Mouse (Mus musculus) embryo, embryonic 11 days (tissue): ENCODE results near the gene Tsnax.

Experiments used
- DNase-seq: peaks from one replicate; pipeline ENCODE4 v3.0.0-alpha.2; 2015

Gene Tsnax

DNA sequence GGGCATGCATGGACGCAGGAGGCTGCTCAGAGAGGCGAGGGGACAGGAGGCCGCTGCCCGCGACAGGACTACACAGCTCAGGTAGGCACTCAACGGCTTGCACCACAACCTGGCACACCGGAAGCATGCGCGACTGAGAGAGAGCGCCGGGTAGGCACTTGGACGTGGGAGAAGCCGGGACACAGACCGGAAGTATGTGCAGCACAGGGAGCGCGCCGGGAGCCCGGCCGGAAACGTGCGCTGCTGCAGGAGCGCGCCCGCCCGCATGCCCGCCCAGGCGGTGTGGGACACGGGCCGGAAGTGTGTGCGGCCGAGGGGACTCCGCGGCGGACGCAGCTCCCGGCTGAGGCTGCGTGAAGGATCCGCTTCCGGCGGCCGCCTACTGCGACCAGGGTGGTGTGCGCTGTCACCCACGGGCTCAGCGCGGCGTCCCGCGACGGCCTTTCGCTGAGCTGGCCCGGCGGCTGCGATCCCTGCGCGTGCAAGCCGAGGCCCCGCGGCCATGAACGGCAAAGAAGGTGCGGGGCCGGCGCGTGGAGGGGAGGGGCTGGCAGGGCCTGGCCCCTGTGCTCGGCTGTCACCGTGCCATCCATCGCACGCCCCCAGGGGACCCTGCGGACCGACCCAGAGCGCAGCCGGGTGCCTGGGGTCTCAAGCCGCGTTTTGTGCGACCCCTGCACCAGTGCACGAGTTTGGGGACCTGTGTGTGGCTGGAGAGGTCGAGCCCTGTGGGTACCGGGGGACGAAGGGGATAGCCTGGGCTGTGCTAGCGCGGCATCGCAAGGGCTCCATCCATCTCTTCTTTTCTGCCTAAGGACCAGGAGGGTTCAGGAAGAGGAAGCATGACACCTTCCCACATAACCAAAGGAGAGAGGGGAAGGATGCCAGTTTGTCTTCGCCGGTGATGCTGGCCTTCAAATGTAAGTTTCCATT, at the start of gene Tsnax:
Tsnax (plus strand) TSS at position 303 of the 933 bp plus-strand sequence.
- peak; percentile 96 for DNase-seq

DNA sequence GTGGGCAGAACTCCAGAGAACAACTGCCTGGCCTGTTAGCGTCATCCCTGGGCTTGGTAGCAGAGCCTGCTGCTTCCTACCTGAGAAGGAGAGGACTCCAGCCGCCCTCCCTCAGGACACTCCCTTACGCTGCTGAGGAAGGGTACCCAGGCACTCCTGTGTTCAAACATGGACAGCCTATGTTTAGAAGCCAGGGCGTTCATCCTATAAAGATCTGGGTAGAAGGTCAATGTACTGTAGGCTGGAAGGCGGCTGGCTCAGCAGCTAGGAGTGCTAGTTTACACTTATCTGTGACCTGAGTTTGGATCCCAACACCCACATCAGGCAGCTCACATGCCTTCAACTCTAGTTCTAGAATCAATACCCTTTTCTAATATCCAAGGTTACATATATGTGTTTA, 49.6 kb upstream of the Tsnax start:
- no peak for DNase-seq

DNA sequence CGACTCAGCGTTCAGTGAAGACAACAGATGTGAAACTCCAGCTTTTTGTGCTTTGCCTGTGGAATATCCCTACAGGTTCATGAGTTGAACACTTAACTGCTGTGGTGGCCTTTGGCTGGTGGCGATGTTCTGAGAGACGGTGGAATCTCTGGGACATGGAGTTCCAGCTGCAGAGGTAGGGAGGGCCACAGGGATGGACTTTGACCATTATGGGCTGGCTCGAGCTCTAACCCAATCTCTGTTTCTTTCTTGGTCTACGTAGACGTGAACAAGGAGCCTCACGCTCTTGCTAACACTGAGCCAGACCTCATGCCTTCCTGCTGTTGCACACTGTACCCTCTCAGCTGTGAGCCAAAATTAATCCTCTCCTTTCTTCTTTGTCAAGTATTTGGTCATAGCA, 47.8 kb upstream of the Tsnax start:
- DNase-seq, result no peak

DNA sequence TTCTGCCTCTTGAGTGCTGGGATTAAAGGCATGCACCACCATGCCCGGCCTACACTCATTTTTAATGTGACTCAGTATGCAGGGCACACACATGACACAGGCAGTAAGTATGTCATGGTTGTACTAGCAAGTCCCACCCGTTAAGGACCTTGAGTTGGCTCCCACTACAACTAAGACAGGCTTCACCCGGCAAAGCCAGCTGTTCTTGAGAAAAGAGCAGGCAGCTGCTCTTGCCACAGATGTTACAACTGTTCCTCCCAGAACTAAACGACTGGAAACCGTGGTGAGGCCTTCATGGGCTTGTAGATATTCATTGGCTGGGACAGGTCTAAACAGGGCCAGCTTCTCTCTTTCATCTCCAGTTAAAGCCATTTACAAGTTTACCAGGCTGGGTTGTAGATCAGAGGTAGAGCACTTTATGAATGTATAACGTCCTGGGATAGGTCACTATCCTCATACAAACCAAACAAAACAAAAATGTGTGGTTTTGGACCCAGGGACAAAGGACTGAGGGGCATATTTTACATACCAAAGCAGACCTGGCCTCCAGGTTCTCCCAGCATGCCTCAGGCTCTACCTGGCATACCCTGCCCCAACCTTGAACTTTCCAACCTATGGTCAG, 42.4 kb upstream of the Tsnax start:
- no peak for DNase-seq

DNA sequence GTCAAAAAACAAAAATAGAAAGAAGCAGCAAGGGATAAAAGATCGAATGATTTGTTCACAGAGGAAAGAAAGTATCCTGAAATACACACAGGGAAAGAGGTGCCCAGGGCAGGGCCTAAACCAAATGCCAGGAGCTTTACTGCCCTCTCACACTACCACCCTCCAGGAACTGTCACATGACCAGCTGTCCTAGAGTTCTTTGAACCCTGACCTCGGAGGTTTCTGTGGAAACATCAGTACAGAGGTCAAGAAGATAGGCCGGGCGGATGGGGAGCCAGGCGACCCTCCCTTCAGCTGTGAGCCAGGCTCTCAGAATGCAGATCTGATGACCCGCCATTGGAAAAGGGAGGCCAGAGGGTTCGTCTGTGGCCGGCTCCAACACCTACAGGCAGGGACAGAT, 39.6 kb upstream of the Tsnax start:
- no peak for DNase-seq

DNA sequence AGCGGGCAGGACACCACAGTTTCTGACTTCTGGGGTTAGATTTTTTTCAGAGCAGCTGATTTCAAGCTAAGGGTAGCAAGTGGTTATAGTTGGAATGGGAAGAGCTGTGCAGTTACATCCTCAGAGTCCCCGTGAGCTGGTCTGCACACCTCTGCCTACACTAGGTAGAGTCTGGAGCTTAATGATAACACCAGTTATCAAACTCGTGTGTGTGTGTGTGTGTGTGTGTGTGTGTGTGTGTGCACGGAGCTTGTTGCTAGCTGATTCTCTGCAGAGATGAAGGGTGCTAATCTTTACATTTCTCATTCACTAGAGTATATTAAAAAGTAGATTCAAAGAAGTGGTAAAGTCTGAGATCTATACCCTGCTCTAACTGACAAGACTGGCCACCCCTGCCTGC, 38.5 kb upstream of the Tsnax start:
- no peak for DNase-seq

DNA sequence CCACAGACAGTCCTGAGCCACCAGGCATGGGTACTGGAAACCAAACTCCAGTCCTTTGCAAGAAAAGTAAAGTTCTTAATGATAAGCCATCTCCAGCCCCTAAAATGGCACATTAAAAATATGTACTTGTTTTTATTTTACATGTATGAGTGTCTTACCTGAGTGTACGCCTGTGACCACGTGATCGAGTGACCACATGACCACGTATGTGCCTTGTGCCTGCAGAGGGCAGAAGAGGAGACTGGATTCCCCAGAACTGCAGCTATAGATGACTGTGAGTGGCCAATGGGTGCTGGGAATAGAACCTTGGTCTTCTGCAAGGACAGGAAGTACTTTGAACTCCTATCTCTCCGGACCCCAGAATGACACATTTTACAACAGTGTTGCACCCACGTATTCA, 36.6 kb upstream of the Tsnax start:
- no peak for DNase-seq

DNA sequence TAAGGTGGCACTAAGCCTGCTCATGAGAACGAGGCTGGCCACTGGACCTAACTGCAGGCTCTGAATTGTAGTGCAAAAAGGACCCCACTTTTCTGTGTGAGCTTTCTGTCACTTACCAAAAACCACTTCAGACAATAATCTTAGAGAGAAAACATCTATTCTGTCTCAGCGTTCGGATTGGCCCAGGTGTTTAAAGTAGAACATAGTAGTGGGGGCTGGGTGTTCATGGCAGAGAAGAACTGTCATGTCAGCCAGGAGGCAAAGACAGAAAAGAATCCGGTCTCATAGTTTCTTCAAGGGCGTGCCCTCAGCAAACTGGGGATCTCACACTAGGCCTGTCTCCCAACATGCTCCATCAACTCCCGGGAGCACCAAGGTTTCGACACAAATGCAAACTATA, 34.8 kb upstream of the Tsnax start:
- DNase-seq, result no peak

DNA sequence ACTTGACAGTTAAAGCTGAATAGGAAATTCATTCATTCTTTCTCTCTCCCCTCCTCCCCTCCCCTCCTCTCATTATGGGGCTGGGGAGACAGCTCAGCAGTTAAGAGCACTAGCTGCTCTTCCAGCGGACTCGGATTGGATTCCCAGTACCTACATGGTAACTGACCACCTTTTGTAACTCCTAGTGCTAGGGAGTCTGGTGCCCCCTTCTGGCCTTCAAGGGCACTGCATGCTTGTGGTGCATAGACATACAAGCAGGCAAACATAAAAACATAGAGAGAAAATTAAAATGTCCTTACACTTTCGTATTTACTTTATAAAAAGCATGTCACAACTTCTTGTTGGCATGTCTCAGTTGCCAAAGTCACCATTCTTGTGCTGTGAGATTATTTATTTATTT, 32.8 kb upstream of the Tsnax start:
- no peak for DNase-seq

DNA sequence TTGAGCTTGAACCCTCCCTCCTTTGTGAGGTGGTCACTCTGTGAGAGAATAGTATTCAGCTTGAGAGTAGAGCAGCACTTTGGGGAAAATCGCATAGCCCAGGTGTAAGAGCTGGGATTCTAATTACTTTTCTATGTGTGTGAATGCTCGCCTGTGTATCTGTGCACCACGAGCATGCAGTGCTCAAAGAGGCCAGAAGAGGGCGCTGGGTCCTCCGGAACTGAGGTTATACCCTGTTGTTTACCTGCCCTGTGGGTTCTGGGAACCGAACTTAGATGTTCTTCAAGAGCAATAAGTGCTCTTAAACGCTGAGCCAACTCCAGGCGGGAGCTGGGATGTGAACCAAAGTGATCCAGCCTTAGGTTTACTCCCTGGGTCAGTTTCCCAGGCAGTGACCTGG, 32.0 kb upstream of the Tsnax start:
- no peak for DNase-seq

DNA sequence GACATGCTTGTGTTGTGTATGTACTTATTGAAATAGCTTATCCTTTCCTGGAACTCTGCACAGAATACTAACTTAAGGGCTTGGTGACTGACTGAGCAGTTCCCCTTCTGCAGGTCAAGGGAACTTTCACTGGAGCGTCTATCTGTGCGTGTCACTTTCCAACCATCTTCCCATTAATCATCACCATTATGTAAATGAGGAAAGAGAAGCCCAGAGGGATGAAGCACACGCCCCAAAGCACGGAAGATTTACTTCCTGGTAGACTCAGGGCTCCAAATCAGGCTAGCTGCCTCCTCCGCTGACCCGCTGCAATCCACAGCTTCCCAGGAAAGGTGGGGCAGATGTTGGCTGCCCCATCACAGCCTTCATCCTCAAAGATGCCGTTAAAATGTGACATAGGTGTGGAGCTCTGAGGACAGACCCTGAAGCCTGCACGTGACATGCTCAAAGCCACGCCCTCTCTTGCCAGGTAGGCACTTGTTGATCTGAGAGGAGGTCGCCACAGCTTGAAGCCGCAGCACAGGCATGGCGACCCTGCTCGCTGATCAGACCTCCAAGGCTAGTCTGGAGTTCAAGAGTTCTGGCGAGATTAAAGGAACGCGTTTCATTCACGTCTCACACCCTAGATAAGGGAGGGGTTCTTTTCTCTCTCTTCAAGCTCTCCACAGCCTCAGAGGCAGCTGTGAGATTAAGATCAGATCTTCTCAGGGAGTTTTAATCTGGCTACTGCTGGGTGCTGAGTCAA, 21.7 kb upstream of the Tsnax start:
- DNase-seq, result no peak

DNA sequence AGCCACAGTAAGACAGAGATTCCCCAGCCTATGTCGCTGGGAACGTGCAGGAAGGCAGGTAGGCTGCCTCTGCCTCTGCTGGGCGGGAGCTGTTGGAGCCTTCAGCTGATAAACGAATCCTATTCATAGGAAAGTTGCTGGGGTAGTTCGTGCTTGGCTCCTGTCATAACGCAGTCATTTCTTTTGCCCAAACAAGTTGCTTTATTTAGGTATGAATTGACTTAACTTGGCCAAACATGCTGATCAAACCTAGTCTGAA, 21.2 kb upstream of the Tsnax start:
- no peak for DNase-seq

DNA sequence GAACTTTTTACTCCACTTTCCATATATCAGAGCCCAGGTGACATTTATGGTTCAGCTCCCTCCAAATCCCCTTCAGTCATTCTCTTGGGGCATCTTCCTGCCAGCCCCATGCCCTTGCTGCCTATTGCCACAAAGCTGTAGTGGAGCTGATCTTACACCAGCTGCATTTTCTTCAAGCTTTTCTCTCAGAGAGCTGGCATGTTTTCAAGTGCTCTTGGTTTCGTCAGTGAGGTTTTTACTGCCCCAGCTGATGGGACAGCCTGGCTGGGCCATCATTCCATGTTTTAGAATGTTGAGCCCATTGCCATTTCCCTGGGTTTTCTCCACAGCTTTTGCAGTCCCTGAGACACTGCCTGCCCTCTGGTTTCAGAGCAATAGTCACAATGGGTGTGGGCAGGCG, 17.0 kb upstream of the Tsnax start:
- no peak for DNase-seq

DNA sequence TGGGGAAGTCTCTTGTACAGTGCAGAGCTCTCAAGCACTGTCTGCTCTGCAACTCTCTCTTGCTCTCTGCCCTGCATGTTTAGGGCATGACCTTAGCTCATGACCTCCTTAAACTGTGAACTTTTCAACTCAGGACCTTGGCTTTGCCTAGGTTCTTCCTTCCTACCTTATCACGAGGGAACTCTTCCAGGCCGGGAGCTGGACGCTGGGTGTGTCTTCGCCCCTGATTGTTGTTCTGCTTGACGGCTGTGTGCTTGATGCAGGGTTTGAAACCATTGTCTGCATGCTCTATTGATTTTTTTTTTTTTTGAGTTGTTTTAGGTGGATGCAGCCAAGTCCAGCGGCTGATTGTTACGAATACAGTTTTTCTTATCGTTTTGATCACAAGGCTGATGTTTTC, 11.3 kb downstream of the Tsnax start:
- no peak for DNase-seq

DNA sequence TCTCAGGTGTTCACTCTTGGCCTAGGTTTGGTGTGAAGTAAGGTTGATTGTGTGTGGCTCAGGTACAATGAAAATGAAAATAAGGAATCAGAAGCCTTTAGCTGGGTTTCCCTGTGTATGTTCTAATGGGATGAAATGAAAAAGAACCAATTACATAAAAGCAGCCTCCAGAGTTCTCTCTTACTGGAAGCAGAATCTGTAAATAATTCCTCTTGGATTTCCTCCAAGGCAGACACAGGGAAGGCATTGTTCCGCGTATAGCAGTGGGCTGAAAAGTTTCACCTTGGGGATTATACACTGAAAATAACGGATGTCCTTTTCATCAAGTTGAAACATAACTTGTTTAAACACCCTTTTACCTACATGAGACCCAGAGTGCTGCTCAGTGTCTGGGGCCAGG, 14.4 kb downstream of the Tsnax start:
- DNase-seq, result no peak

DNA sequence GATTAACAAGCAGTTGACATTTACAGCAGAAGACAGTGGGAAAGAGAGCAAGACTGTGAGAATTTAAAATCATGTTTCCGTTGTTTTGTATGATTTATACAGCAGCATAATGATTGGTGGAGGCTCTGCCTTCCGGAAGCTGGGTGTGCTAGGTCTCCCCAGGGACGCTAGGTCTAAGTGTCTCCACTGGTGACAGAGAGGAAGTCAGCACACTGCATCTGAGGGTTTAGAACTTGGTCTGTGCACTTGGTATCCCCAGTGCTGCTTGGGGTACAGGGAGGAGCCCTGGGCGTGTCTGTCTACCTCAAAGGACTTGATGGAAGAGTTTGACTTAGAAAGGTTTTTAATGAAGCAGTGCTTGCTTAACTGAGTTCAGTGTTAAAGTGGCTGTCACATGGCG, 16.0 kb downstream of the Tsnax start:
- no peak for DNase-seq

DNA sequence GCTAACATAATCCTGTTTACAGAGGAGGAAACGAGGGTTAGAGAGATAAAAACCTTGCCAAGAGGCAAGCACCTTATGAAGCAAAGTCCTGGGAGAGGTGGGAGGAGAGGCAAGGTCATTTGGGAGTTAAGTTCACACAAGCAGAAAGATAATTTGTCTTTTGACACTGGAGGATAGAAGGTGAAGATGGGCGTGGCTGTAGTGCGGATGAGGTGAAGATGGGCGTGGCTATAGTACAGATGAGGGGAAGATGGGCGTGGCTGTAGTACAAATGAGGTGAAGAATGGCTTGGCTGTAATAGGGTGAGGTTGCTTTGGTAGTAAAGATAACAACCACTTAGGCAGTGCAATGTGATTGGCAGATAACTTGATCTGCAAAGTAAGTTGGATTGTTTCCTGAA, 18.5 kb downstream of the Tsnax start:
- DNase-seq, result no peak

DNA sequence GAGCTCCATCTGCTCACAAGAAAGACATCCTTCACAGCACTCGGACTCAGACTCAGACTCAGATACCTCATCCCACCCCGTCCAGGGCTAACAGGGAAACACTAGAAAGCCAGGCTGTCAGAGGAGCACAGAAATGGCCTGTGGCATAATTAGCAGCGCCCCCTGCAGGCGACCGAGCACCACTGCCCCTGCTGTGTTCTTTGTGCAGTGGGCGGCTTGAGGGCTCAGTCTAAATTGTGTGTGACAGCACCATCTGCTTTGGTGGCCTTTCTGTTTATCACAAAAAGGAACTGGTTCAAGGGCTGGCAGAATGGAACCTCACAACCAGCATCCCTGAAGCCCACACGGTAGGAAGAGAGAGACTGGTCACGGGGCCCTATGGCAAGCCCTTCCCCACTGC, 21.9 kb downstream of the Tsnax start:
- DNase-seq, result peak; percentile 75

DNA sequence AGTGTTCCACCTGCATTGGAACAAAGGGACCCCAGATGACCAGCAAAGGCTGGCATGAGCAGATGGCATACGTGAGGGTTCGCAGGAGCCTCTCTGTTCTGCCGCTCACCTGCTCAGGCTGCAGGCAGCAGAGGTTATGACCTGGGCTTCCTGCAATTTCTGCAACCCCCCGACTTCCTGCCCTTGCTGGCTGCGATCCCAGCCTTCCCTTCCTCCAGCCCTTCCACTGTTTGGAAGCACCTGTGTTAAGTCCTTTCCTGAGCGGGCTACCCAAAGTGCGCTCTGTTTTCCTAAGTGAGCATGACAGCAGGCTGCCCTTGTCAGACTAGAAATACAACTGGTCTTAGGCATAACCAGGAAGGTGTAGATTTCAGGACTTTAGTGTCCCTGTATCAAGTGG, 24.3 kb downstream of the Tsnax start:
- no peak for DNase-seq

DNA sequence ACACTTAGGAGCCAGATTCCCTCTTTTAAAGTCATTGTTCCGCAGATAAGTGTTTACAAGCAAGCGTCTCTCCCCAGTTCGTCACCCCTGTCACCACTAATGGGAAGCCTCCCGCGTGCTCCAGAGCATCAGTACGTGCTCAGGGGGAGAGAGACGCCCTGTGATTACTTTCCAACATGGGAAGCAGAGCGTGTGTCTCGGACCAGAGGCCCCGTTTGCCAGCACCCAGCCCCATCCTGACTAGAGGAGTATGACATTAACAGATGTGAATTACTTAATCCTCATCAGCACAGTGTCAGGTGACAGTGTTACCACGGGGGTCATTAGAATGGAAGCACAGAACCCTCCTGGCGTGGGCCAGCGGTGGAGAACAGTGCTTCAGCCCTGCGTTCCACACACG, 25.9 kb downstream of the Tsnax start:
- DNase-seq, result no peak

DNA sequence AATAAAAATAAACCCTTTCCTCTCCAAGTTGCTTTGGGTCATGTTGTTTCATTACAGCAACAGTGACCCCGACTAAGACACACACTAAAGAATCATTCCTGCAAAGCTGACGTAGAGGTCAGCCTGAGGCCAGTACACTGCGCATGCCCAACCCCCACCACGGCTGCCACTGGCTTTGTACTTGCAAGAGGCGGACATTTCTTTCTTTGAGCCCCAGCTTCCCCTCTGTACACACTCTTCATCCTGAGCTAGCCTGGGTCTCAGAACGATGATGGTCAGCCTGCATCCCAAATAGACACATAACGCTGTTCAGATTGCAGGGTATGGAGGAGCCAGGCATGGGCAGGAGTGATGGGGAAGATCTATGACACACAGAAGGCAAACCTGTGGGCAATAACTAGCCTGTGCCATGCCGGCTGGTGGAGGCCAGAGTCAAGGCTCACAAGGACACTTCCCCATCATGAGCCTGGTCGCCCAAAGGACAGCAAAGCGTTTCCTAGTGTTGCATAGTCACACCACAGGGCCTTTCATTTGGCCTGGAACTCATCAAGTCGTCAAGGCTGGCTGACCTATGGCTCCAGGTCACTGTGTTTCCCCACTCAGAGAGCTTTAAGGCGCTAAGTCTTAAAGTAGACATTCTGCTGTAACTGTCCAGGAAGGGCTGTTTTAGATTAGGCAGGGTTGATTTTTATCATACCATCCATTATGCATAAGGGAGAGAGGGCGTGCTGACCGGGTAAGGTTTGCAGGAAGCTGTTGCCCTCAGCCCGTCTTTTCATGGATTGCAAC, 28.0 kb downstream of the Tsnax start:
- DNase-seq, result peak; percentile 49

DNA sequence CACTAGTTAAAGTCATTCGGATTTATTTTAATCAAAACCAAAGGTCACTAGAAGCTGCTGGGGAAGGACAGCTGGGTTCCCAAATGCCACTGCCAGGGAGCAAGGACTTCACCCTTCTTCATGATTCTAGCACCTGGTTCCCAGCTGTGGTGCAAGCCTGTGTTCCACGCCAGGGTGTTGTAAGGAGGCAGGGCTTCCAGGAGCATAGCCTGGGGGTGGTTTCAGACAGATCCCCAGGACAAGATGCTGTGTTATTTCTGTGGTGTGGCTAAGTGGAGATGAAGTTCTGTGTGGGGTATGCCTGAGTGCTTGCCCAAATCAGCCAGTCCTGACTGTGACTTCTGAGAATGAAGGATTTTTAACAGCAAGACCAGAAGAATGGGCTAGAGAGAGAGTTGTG, 28.7 kb downstream of the Tsnax start:
- peak; percentile 33 for DNase-seq

DNA sequence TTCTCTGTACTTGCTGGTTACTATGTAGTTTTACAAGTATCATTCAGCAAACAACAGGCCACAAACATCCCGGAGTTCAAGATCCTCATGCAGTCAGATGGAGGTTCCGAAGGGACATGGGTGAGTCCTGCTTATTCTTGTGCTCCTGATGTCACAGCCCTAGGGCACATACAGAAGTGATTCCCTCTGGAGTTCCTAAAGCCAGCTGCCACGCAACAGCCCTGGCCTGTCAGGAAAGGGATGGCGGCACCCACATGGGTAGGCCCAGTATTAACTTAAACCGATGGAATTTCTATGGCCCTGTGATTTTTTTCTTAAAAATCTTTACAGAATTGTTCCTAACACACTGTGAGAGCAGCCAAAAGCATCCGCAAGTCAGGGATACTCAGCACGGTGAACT, 30.6 kb downstream of the Tsnax start:
- DNase-seq, result no peak
